Mouse (Mus musculus) MEL (cell line): Measurements from ENCODE around the gene Kidins220. TPM values are rescaled to one million over a fixed set of nuclear protein-coding genes. Genes with fewer than 3 reads are reported as not detected.

Experiments
- DNase-seq: peaks from one replicate; pipeline ENCODE4 v3.0.0; 2011; ENCODE audit warnings: low read depth, low spot score
- H3K27ac ChIP-seq: 2 replicates; pipeline ENCODE4 v1.5.1; 2012; ENCODE audit warnings: low read depth, mild to moderate bottlenecking, control low read depth, low read length, moderate library complexity; ENCODE audit not compliant: control insufficient read depth
- H3K27me3 ChIP-seq, 2 experiments: fragments of 150-350 bp in 1 of 2; sonication (generic) in 1 of 2; 2 replicates each; pipeline ENCODE4 v1.6.1; 2012; ENCODE audit warnings: low read length in 2 of 2, mild to moderate bottlenecking in 2 of 2, improper control_type of control experiment in 1 of 2, moderate library complexity in 1 of 2; ENCODE audit not compliant: insufficient read depth in 2 of 2, control insufficient read depth in 1 of 2
- H3K36me3 ChIP-seq, 2 experiments: 2 replicates each; pipeline ENCODE4 v1.6.1; 2012 to 2014; ENCODE audit warnings: low read length in 2 of 2, improper control_type of control experiment in 1 of 2, inconsistent platforms in 1 of 2, mild to moderate bottlenecking in 1 of 2; ENCODE audit not compliant: insufficient read depth in 2 of 2, control insufficient read depth in 1 of 2
- H3K4me1 ChIP-seq, 2 experiments: fragments of 150-350 bp in 1 of 2; sonication (generic) in 1 of 2; 2 replicates each; pipeline ENCODE4 v1.6.1; 2012; ENCODE audit warnings: low read length in 2 of 2, improper control_type of control experiment in 1 of 2, mild to moderate bottlenecking in 1 of 2; ENCODE audit not compliant: insufficient read depth in 2 of 2, control insufficient read depth in 1 of 2
- H3K4me3 ChIP-seq, 2 experiments: fragments of 150-350 bp in 1 of 2; sonication (generic) in 1 of 2; 2 replicates each; pipeline ENCODE4 v1.5.1; 2012; ENCODE audit warnings: low read depth in 2 of 2, low read length in 2 of 2, mild to moderate bottlenecking in 2 of 2, moderate library complexity in 2 of 2, control low read depth in 1 of 2, improper control_type of control experiment in 1 of 2; ENCODE audit not compliant: control insufficient read depth in 1 of 2, insufficient read depth in 1 of 2
- H3K79me2 ChIP-seq: 2 replicates; pipeline ENCODE4 v1.6.1; 2012; ENCODE audit warnings: mild to moderate bottlenecking, low read length, moderate library complexity; ENCODE audit not compliant: control insufficient read depth, poor library complexity, insufficient read depth
- H3K9ac ChIP-seq: 2 replicates; pipeline ENCODE4 v1.6.1; 2012; ENCODE audit warnings: low read depth, mild to moderate bottlenecking, control low read depth, low read length, moderate library complexity; ENCODE audit not compliant: control insufficient read depth, poor library complexity, severe bottlenecking
- H3K9me3 ChIP-seq: fragments of 150-350 bp; sonication (generic); replicated peaks from 2 replicates; pipeline ENCODE4 v1.6.1; 2012; ENCODE audit warnings: mild to moderate bottlenecking, low read length, improper control_type of control experiment, moderate library complexity; ENCODE audit not compliant: insufficient read depth
- BHLHE40 ChIP-seq: IDR thresholded peaks from 2 replicates; pipeline ENCODE4 v1.6.1; 2012; ENCODE audit warnings: low read depth, mild to moderate bottlenecking, inconsistent platforms, low read length, improper control_type of control experiment, borderline replicate concordance
- CHD2 ChIP-seq: IDR thresholded peaks from 2 replicates; pipeline ENCODE4 v1.6.1; 2011; ENCODE audit warnings: low read length, improper control_type of control experiment
- CTCF ChIP-seq, 3 experiments: IDR thresholded peaks in 2 of 3; conservative IDR thresholded peaks in 1 of 3; 2 replicates each; pipeline ENCODE4 v1.5.1; 2011 to 2012; ENCODE audit warnings: low read length in 3 of 3, low read depth in 2 of 3, mild to moderate bottlenecking in 2 of 3, improper control_type of control experiment in 1 of 3, inconsistent platforms in 1 of 3, mixed read lengths in 1 of 3, moderate library complexity in 1 of 3; ENCODE audit not compliant: control insufficient read depth in 1 of 3, insufficient read depth in 1 of 3, poor library complexity in 1 of 3, severe bottlenecking in 1 of 3
- E2F4 ChIP-seq: IDR thresholded peaks from 2 replicates; pipeline ENCODE4 v1.6.1; 2011; ENCODE audit warnings: low read depth, low read length, improper control_type of control experiment, borderline replicate concordance
- ETS1 ChIP-seq: IDR thresholded peaks from 2 replicates; pipeline ENCODE4 v1.6.1; 2012; ENCODE audit warnings: low read depth, mild to moderate bottlenecking, inconsistent platforms, low read length, improper control_type of control experiment, moderate library complexity
- GABPA ChIP-seq: IDR thresholded peaks from 2 replicates; pipeline ENCODE4 v1.6.1; 2012; ENCODE audit warnings: low read depth, mild to moderate bottlenecking, inconsistent platforms, low read length, improper control_type of control experiment, moderate library complexity
- HCFC1 ChIP-seq: IDR thresholded peaks from 2 replicates; pipeline ENCODE4 v1.6.1; 2012; ENCODE audit warnings: low read depth, mild to moderate bottlenecking, inconsistent platforms, low read length, improper control_type of control experiment, moderate library complexity
- JUND ChIP-seq: IDR thresholded peaks from 2 replicates; pipeline ENCODE4 v1.6.1; 2011; ENCODE audit warnings: low read depth, mild to moderate bottlenecking, improper control_type of control experiment, low read length
- KAT2A ChIP-seq: conservative IDR thresholded peaks from 2 replicates; pipeline ENCODE4 v1.6.1; 2012; ENCODE audit warnings: low read depth, low read length, improper control_type of control experiment, inconsistent platforms
- MAFK ChIP-seq: IDR thresholded peaks from 2 replicates; pipeline ENCODE4 v1.6.1; 2011; ENCODE audit warnings: low read depth, mild to moderate bottlenecking, low read length, improper control_type of control experiment, borderline replicate concordance
- MAX ChIP-seq: IDR thresholded peaks from 2 replicates; pipeline ENCODE4 v1.6.1; 2011; ENCODE audit warnings: low read length, improper control_type of control experiment
- MEF2A ChIP-seq: IDR thresholded peaks from 2 replicates; pipeline ENCODE4 v1.6.1; 2014; ENCODE audit warnings: low read depth, mild to moderate bottlenecking, inconsistent platforms, low read length, improper control_type of control experiment; ENCODE audit not compliant: poor library complexity, insufficient replicate concordance, severe bottlenecking; ENCODE audit errors: extremely low read depth
- MXI1 ChIP-seq: IDR thresholded peaks from 2 replicates; pipeline ENCODE4 v1.6.1; 2011; ENCODE audit warnings: mild to moderate bottlenecking, low read depth, low read length, improper control_type of control experiment
- MYC ChIP-seq: IDR thresholded peaks from 2 replicates; pipeline ENCODE4 v1.6.1; 2011; ENCODE audit warnings: low read depth, mild to moderate bottlenecking, low read length, improper control_type of control experiment, moderate library complexity
- NRF1 ChIP-seq: IDR thresholded peaks from 2 replicates; pipeline ENCODE4 v1.6.1; 2014; ENCODE audit warnings: low read depth, mild to moderate bottlenecking, inconsistent platforms, low read length, improper control_type of control experiment, moderate library complexity; ENCODE audit not compliant: poor library complexity, insufficient read depth, severe bottlenecking
- POLR2AphosphoS2 ChIP-seq: IDR thresholded peaks from 2 replicates; pipeline ENCODE4 v1.6.1; 2011; ENCODE audit warnings: low read length, improper control_type of control experiment
- RCOR1 ChIP-seq: IDR thresholded peaks from 2 replicates; pipeline ENCODE4 v1.6.1; 2012; ENCODE audit warnings: low read depth, mild to moderate bottlenecking, inconsistent platforms, low read length, improper control_type of control experiment
- SIN3A ChIP-seq: IDR thresholded peaks from 2 replicates; pipeline ENCODE4 v1.6.1; 2012; ENCODE audit warnings: low read length, improper control_type of control experiment, inconsistent platforms
- TAL1 ChIP-seq: IDR thresholded peaks from 2 replicates; pipeline ENCODE4 v1.6.1; 2012; ENCODE audit warnings: mild to moderate bottlenecking, inconsistent platforms, low read length, moderate library complexity, mixed read lengths
- TBP ChIP-seq: IDR thresholded peaks from 2 replicates; pipeline ENCODE4 v1.8.0; 2011; ENCODE audit warnings: low read depth, low read length, improper control_type of control experiment
- USF1 ChIP-seq: IDR thresholded peaks from 2 replicates; pipeline ENCODE4 v1.6.1; 2014; ENCODE audit warnings: low read depth, mild to moderate bottlenecking, inconsistent platforms, low read length, improper control_type of control experiment, moderate library complexity
- USF2 ChIP-seq, 2 experiments: IDR thresholded peaks; 2 replicates each; pipeline ENCODE4 v1.6.1; 2011 to 2012; ENCODE audit warnings: improper control_type of control experiment in 2 of 2, low read length in 2 of 2, borderline replicate concordance in 1 of 2, inconsistent platforms in 1 of 2, low read depth in 1 of 2, mild to moderate bottlenecking in 1 of 2; ENCODE audit not compliant: insufficient read depth in 1 of 2
- ZKSCAN1 ChIP-seq: IDR thresholded peaks from 2 replicates; pipeline ENCODE4 v1.6.1; 2012; ENCODE audit warnings: low read depth, mild to moderate bottlenecking, inconsistent platforms, low read length, improper control_type of control experiment, moderate library complexity
- ZMIZ1 ChIP-seq: IDR thresholded peaks from 2 replicates; pipeline ENCODE4 v1.6.1; 2012; ENCODE audit warnings: low read depth, mild to moderate bottlenecking, inconsistent platforms, low read length, improper control_type of control experiment, moderate library complexity
- polyA plus RNA-seq, 2 experiments: library from polyadenylated mRNA; stranded (reverse) in 1 of 2; unstranded in 1 of 2; fragments of >175 nt in 1 of 2; fragments of >200 nt in 1 of 2; gene quantifications; 2 replicates each; pipeline versions ENCODE4 v1.2.1 to v1.2.4; 2012; ENCODE audit warnings: low replicate concordance in 2 of 2, low read depth in 1 of 2; ENCODE audit not compliant: insufficient read length in 2 of 2, insufficient read depth in 1 of 2, missing spikeins in 1 of 2
- total RNA-seq: library from RNA; depleted of rRNA; stranded (reverse); fragments of 300-350 nt; gene quantifications from 2 replicates; pipeline ENCODE4 v1.2.3, GENCODE M21; 2012

The Kidins220 gene
- total and polyA plus RNA-seq, 3 experiments = 26.2 to 124 (median 29.2) TPM

DNA sequence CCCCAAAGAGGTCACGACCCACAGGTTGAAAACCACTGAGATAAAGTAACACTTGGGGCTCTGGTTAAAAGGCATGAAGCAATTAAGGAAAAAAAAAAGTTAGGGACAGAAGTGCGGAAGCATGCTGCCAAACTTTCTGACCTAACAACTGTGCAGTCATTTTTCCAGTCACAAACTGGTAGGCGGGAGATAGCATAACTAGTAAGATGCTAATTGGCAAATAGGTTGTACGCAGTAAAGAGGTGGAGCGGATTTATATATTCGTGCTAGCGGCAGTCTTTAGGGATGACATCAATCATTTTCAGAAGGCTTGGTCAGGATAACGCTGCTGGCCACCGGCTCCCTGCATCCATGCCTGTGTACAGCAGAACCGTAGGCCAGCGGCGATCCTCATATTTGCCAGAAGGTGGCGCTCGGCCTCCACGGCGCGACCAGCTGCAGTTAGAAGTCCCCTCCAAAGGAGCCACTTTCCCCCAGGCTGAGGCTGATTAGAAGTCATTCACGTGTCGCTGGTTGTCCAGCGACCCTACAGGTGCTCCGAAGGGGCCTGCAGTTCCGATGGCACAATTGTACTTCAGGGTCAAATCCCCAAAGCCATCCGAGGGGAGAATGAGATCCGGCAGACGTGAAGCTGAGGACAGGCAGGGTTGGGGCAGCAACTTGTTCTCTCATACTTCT, 117.4 kb downstream of the Kidins220 start (continued):
- TF ChIP-seq SIN3A (0 out of 2 replicates have a peak, but pooled peaks have one; percentile 44), GABPA (no peak), MAX (no peak), MAFK (no peak), E2F4 (no peak), USF1 (no peak), KAT2A (no peak), TBP (no peak)

DNA sequence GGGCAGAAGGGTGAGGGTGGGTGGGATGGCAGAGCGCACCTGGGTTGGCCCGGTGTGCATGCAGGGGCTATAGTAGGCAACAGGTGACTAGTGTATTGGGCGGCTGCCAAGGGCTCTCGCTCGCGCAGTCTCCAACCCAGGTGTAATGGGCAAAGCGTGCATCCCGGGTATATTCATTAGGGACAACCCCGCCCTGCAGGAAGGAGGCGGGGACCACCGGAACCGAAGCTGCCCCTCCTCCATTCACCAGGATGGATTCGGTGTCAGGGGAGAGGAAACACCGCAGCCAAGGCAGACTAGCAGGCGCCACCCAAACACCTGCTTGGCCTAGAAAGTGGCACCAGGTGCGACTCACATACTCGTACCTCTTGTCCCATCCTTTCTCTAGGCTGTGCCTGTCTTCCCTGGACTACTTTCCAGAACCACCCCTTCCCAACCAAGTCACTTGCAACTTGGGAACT, 118.1 kb downstream of the Kidins220 start:
- Histone ChIP-seq H3K79me2 (peaks cover 12% of the 10 kb centered on the region), H3K36me3 (no peaks in the 10 kb centered on the region), H3K9ac (no peak overlapping the region; the same call in 1 of the 2 replicates), H3K4me1 (no peaks in the 10 kb centered on the region; a peak in 1 of 4 replicates), H3K27me3 (no peaks in the 10 kb centered on the region), H3K4me3 (no peak overlapping the region; a peak in 1 of 4 replicates), H3K27ac (no peak overlapping the region), H3K9me3 (no peaks in the 10 kb centered on the region)
- TF ChIP-seq CTCF (IDR thresholded peaks at IDR 0.05 in 2 of 3, conservative IDR thresholded peaks at IDR 0.05 in 1 of 3; ENCODE audit: control insufficient read depth in 1 of 3, insufficient read depth in 1 of 3, low read depth in 2 of 3, low read length in 3 of 3, poor library complexity in 1 of 3, severe bottlenecking in 1 of 3) (no peak), JUND (no peak), POLR2AphosphoS2 (peak; percentile 53; the same call in 1 of the 2 replicates), E2F4 (no peak), NRF1 (no peak), CHD2 (no peak), BHLHE40 (no peak), HCFC1 (no peak)
- DNase-seq = peak; percentile 25

DNA sequence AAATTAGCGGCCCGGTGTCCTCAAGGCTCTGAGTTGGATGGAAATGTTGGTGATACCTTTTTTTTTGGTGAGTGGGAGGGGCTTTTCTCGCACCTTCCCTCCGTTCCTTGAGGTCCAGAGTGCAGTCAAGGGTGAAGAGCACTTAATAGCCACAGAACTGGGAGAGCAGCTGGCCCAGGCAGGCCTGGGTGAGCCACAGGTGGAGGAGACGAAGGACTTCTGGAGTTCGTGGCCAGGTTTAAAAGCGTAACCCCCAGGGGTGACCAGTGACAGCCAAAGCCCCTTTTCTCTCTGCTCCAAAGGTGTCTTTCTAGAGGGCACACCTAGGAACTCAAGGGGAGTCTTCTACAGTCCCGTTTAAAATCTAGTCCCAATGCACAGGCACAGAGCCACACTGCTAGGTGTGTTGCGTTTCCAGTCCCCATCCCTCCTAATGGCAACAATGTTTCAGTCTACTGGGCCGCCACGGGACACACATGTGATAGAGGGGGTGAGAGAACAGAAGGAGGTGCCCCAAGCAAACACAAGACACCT, 118.6 kb downstream of the Kidins220 start:
- peaks cover 14% of the 10 kb centered on the region for H3K79me2 ChIP-seq
- H3K36me3 ChIP-seq = peaks cover 0 to 3% of the 10 kb centered on the region in 2 experiments; a peak in 1 of 4 replicates
- H3K9ac ChIP-seq = no peak overlapping the region
- DNase-seq = peak; percentile 9
- no peak for TF ChIP-seq ETS1
- no peak for TF ChIP-seq MAFK
- no peak for TF ChIP-seq ZKSCAN1
- TF ChIP-seq USF2 (IDR thresholded peaks at IDR 0.05; ENCODE audit: borderline replicate concordance in 1 of 2, insufficient read depth in 1 of 2, low read depth in 1 of 2, low read length in 2 of 2) = no peak
- TF ChIP-seq NRF1 = no peak
- no peak for TF ChIP-seq JUND
- TF ChIP-seq CHD2 = no peak
- TF ChIP-seq CTCF (IDR thresholded peaks at IDR 0.05 in 2 of 3, conservative IDR thresholded peaks at IDR 0.05 in 1 of 3; ENCODE audit: control insufficient read depth in 1 of 3, insufficient read depth in 1 of 3, low read depth in 2 of 3, low read length in 3 of 3, poor library complexity in 1 of 3, severe bottlenecking in 1 of 3) = no peak
- no peak for TF ChIP-seq MEF2A
- TF ChIP-seq ZMIZ1 = no peak
- TF ChIP-seq TAL1 = no peak
- TF ChIP-seq RCOR1 = no peak
- TF ChIP-seq E2F4 = no peak
- no peak for TF ChIP-seq POLR2AphosphoS2
- TF ChIP-seq MYC = no peak
- TF ChIP-seq USF1 = no peak
- no peak for TF ChIP-seq MXI1
- no peaks in the 10 kb centered on the region for H3K27me3 ChIP-seq
- no peaks in the 10 kb centered on the region for H3K9me3 ChIP-seq
- peaks cover 0 to 2% of the 10 kb centered on the region in 2 experiments; a peak in 2 of 4 replicates for H3K4me1 ChIP-seq
- H3K27ac ChIP-seq = no peak overlapping the region
- H3K4me3 ChIP-seq = 0 out of 4 replicates have a peak overlapping the region, but pooled peaks have one; percentile 8 to 83
